Mouse (Mus musculus): ENCODE data around the gene Gm6904.
"Not testable (repeated sequence)": the region's sequence is repeated elsewhere in the genome, so short reads cannot be mapped to it uniquely, and the experiment has no call there.

The Gm6904 gene

GRCm38 (mm10) chr14:59260056-59260455 is at the start of gene Gm6904:
Gm6904 (minus strand) TSS chr14:59260216.
- peak; percentile 39 to 41 for DNase-seq (ENCODE audit: low spot score in 2 of 2)

DNA sequence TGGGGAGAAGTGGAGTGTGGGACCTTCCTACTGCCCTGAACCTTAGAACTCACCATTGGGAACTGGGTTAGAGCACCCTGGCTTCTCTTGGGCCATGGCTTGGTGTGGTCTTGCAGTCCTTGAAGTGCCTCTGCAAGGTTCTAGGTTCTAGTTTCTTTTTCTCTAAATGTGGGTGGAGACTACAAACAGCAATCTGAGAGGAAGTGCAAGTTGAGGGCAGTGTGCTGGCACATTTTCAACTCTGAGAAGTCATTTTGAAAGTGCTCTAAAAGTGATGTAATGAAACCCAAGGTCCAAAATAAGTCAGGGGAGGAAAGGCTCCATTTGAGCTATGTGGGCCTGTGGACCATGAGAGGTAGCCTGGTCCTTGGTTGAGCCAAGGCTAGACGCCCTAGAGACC is 37.4 kb upstream of the Gm6904 start, which contains the start of gene Phf11a:
Gene Phf11a, minus strand, starts transcription at position 132 of the 400 bp plus-strand sequence.
- DNase-seq (ENCODE audit: low spot score in 2 of 2), result peak; percentile 9 to 15

GRCm38 (mm10) chr14:59291769-59292168 is 31.8 kb upstream of the Gm6904 start:
- not testable (repeated sequence) for DNase-seq (ENCODE audit: low spot score in 2 of 2)

DNA sequence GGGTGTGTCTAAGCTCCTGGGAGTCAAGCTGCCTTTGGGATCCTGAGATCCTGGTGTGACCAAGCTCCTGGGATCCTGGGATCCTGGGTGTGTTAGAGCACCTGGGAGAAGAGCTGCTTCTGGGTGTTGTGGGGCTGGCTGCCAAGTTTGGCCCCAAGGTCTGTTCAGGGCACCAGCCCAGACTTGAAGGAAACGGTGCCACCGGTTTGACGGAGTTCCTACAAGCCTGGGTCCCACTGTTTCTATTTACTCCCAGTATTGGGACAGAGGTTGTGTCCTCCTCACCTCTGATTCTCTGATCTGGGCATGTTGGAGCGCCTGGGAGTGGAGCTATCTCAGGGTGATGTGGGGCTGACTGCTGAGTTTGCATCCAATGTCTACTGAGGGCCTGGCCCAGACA is 14.9 kb upstream of the Gm6904 start:
- not testable (repeated sequence) for DNase-seq (ENCODE audit: low spot score in 2 of 2)

DNA sequence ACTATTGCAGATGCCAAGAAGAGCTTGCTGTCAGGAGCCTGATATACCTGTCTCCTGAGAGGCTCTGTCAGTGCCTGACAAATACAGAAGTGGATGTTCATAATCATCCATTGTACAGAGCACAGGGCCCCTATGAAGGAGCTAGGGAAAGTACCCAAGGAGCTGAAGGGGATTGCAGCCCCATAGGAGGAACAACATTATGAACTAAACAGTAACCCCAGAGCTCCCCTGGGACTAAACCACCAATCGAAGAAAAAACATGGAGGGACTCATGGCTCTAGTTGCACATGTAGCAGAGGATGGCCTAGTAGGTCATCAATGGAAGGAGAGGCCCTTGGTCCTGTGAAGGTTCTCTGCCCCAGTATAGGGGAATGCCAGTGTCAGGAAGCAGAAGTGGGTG is 4.2 kb downstream of the Gm6904 start:
- not testable (repeated sequence) for DNase-seq (ENCODE audit: low spot score in 2 of 2)

GRCm38 (mm10) chr14:59250350-59250749 is 9.7 kb downstream of the Gm6904 start:
- DNase-seq (ENCODE audit: low spot score in 2 of 2), result not testable (repeated sequence)

DNA sequence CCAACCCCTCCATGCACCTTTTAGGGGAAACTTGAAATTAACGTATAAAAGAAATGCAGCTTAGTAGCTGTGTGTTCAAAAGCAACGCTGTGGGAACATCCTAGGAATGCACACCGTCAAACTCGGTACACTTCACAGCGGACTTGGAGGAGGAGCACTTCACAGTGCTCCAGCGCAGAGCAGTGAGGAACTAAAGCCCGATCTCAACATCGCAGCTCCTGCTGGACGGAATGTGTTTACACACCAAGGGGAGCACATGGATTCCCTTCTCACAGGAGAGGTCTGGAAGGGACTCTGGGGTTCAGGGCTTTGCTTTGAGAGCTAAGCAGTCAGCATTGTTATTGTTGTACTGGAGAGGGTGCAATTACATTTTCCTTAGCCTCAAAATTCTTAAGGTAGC is 26.4 kb downstream of the Gm6904 start:
- DNase-seq (ENCODE audit: low spot score in 2 of 2), result no peak

DNA sequence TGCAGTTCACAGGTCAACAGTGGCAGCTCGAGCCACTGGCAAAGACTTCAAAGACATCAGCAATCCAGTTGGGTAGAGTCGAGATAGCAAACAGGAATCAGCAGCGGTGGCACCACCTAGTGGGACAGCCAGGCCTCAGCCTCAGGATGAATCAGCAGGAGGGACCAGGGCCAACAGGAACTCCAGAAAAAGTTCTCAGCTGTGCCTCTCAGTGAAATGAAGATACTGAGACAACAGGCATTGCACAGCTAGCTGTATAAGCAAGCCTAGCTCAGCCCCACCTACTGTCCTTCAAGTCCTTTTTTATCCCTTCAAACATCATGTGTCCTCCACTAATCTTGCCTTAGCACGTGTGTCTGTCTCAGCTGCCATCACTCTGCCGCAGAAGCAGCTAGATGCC is 28.0 kb downstream of the Gm6904 start:
- DNase-seq (ENCODE audit: low spot score in 2 of 2), result no peak

GRCm38 (mm10) chr14:59230331-59230966 is 29.6 kb downstream of the Gm6904 start:
- DNase-seq (ENCODE audit: low spot score in 2 of 2), result no peak

GRCm38 (mm10) chr14:59229822-59230221 is 30.2 kb downstream of the Gm6904 start:
- DNase-seq (ENCODE audit: low spot score in 2 of 2), result no peak

- DNase-seq (ENCODE audit: low spot score in 2 of 2), result no peak
Measured at GRCm38 (mm10) chr14:59226240-59226639, 33.8 kb downstream of the Gm6904 start.

DNA sequence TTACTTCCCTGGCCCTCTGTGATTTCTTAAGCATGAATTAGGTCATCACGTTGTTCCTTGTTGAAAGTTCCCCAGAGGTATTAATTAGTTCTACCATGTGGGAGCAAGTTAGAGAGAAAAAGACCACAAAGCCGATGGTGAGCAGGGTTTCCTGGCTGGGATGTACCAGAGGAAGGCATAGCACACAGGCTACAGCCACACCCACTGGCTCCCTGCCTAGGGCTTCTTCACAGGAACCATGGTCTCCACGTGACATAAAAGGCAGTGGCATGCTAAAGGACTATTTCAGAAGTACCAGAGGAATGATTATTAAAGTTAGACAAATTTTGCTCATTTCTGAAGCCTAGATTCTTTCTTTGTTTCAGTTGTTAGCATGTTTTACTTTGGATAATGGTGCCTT is 40.8 kb downstream of the Gm6904 start:
- DNase-seq (ENCODE audit: low spot score in 2 of 2), result no peak

DNA sequence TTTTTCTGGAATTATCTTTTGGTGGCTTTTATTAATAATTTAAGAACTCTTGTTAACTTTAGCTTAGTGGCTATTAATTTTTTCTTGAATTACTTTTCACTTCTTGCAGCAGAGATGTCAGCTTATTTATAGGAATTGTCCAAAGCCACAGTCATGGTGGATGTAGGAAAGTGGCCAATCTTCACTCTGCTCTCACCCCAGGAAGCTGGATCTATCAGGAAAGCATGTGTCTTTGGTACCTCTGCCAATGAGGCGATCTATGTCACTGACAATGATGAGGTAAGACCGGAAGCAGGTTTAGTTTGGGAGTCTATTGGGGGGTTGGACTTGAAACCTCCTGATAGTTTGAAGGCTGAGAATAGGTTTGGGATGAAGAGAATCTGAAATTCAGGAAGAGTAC is 50.2 kb downstream of the Gm6904 start:
- no peak for DNase-seq (ENCODE audit: low spot score in 2 of 2)

DNA sequence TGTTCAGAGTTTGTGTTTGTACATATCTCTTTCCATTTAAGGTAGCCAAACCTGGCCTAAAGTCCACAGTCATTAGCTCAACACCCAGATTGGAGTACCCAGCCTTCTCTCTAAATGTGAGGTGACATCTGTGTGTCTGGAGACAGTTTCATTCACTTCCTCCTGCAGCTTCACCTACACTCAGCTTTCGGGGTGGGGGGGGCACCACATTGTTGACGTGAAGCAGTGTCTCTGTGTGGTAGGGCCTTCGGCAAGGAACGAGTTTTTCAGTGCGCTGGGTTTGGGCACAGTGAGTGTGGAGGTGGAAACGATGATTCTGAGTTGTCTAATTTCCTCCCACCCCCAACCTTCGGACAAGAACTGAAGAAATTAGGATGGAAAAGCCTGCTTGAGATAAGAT is 51.0 kb downstream of the Gm6904 start:
- no peak for DNase-seq (ENCODE audit: low spot score in 2 of 2)

DNA sequence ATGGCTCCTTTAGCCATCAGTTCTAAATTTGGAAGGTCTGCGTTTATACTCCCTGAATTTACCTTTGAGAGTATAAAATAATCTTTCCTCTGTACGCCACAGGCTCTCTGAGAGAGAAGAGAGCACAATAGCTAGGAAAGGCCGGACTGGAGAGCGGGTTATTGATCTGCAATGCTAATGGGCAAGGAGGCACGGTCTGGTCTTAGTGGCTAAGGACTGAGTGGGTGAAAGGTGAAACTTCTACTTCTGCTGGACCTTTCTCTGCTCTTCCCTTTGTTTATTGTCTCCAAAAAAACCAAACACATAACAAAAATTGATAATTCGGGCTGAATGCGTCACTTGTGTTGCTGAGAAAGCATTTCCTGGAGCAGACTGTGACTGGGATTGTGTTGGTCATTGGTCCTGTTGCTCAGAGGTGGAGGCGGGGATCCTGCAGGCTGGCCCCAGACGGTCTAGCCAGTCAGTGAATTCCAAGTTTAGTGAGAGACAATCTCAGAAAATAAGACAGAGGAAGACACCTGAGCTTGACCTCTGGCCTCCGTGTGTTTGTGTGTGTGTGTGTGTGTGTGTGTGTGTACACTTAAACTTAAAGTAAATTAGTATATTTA is 53.9 kb downstream of the Gm6904 start:
- DNase-seq (ENCODE audit: low spot score in 2 of 2), result no peak

DNA sequence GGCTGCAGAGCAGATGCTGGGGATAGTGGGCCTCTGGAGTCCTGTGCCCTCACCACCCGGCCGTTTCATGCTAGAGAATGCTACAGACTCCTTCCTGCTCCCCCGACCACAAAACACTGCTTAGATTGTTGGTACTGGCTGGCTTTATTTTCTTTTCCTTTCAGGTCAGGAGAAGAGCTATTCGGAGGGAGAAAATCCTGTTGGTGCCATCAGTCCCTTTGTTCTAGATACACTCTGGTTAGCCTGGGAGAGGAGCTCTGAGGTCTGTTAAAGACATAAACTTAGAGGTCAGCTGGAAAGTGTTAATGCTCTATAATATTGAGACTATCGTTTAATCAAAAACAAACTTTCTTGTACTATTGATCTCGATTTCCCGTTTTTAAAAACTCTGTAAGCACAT is 54.6 kb downstream of the Gm6904 start:
- DNase-seq (ENCODE audit: low spot score in 2 of 2), result no peak

- DNase-seq (ENCODE audit: low spot score in 2 of 2), result no peak
Measured at GRCm38 (mm10) chr14:59201604-59202215, 58.3 kb downstream of the Gm6904 start.

- DNase-seq (ENCODE audit: low spot score in 2 of 2), result peak; percentile 84 to 89
Measured at GRCm38 (mm10) chr14:59200711-59201603, 59.1 kb downstream of the Gm6904 start, which contains the start of gene Rcbtb1. Rcbtb1 (plus strand) TSS chr14:59201209.

All from natural killer cell, adult 2 months (primary cell).